Mouse (Mus musculus): ENCODE results near the gene Bgn. TPM values are rescaled to one million over a fixed set of nuclear protein-coding genes. Genes with fewer than 3 reads are reported as not detected.

Bgn gene
- total and polyA plus RNA-seq, 3 experiments, result not detected

GRCm38 (mm10) chrX:73480334-73480733 is 3.1 kb upstream of the Bgn start:
- Histone ChIP-seq H3K36me3 (replicated peaks in 1 of 2; ENCODE audit: control insufficient read depth in 1 of 2, insufficient read depth in 1 of 2, low read length in 1 of 2) (no peaks in the 10 kb centered on the region), H3K79me2 (replicated peaks; ENCODE audit: control insufficient read depth, extremely low read depth, insufficient read depth, poor library complexity, severe bottlenecking) (no peaks in the 10 kb centered on the region), H3K4me3 (replicated peaks in 1 of 3; ENCODE audit: low read depth in 2 of 3, low read length in 2 of 3, poor library complexity in 1 of 3) (no peak overlapping the region), H3K9ac (ENCODE audit: insufficient read depth, low read depth) (no peak overlapping the region), H3K27ac (ENCODE audit: insufficient read depth, low read depth) (no peak overlapping the region), H3K27me3 (replicated peaks) (no peaks in the 10 kb centered on the region), H3K4me2 (ENCODE audit: insufficient read depth, low read depth, poor library complexity, severe bottlenecking) (no peak overlapping the region), H3K9me3 (replicated peaks; ENCODE audit: low read length) (no peaks in the 10 kb centered on the region), H3K4me1 (ENCODE audit: control insufficient read depth in 1 of 2, insufficient read depth in 2 of 2) (peaks cover 4 to 38% of the 10 kb centered on the region in 2 experiments)
- dilution Hi-C loops (cut with MboI; ENCODE audit: extremely low pct_ligation_motif_present, extremely low pct_unique_long_range_greater_than_20kb, low sequenced_read_pairs) (no loop called here), in situ Hi-C loops (cut with MboI; ENCODE audit: low pct_ligation_motif_present, low pct_unique_long_range_greater_than_20kb, low sequenced_read_pairs) (no loop called here)
- TF ChIP-seq TCF12 (IDR thresholded peaks at IDR 0.05; ENCODE audit: low read depth, low read length) (no peak), ZKSCAN1 (IDR thresholded peaks at IDR 0.05; ENCODE audit: borderline replicate concordance, low read depth, low read length) (no peak), NRF1 (IDR thresholded peaks at IDR 0.05; ENCODE audit: low read depth, low read length) (no peak), CHD1 (IDR thresholded peaks at IDR 0.05; ENCODE audit: low read depth, low read length) (no peak), RCOR1 (conservative IDR thresholded peaks at IDR 0.05; ENCODE audit: low read depth, low read length) (no peak), USF1 (IDR thresholded peaks at IDR 0.05; ENCODE audit: low read depth, low read length) (no peak), USF2 (conservative IDR thresholded peaks at IDR 0.05; ENCODE audit: low read depth, low read length) (no peak), SIN3A (IDR thresholded peaks at IDR 0.05; ENCODE audit: low read length) (no peak), TBP (conservative IDR thresholded peaks at IDR 0.05; ENCODE audit: low read depth, low read length) (no peak), MAFK (IDR thresholded peaks at IDR 0.05; ENCODE audit: insufficient replicate concordance, low read length) (no peak), MXI1 (IDR thresholded peaks at IDR 0.05; ENCODE audit: low read depth, low read length) (no peak), GABPA (IDR thresholded peaks at IDR 0.05; ENCODE audit: insufficient replicate concordance, low read depth, low read length) (no peak), ZC3H11A (IDR thresholded peaks at IDR 0.05; ENCODE audit: low read depth, low read length) (no peak), CTCF (conservative IDR thresholded peaks at IDR 0.05 in 1 of 2, IDR thresholded peaks at IDR 0.05 in 1 of 2; ENCODE audit: low read depth in 2 of 2, low read length in 2 of 2) (no peak), HCFC1 (IDR thresholded peaks at IDR 0.05; ENCODE audit: low read depth, low read length) (no peak), MYC (IDR thresholded peaks at IDR 0.05; ENCODE audit: low read depth, low read length) (no peak), ZMIZ1 (IDR thresholded peaks at IDR 0.05; ENCODE audit: low read depth, low read length) (no peak)
- DNase-seq (ENCODE audit: extremely low read depth), result no peak

- Histone ChIP-seq H3K9me3 (replicated peaks; ENCODE audit: low read length) (no peaks in the 10 kb centered on the region), H3K36me3 (replicated peaks in 1 of 2; ENCODE audit: control insufficient read depth in 1 of 2, insufficient read depth in 1 of 2, low read length in 1 of 2) (no peaks in the 10 kb centered on the region), H3K9ac (ENCODE audit: insufficient read depth, low read depth) (no peak overlapping the region), H3K4me3 (replicated peaks in 1 of 3; ENCODE audit: low read depth in 2 of 3, low read length in 2 of 3, poor library complexity in 1 of 3) (no peak overlapping the region), H3K4me1 (ENCODE audit: control insufficient read depth in 1 of 2, insufficient read depth in 2 of 2) (peaks cover 0 to 16% of the 10 kb centered on the region in 2 experiments; a peak in 2 of 4 replicates), H3K27ac (ENCODE audit: insufficient read depth, low read depth) (no peak overlapping the region), H3K4me2 (ENCODE audit: insufficient read depth, low read depth, poor library complexity, severe bottlenecking) (no peak overlapping the region), H3K79me2 (replicated peaks; ENCODE audit: control insufficient read depth, extremely low read depth, insufficient read depth, poor library complexity, severe bottlenecking) (no peaks in the 10 kb centered on the region), H3K27me3 (replicated peaks) (no peaks in the 10 kb centered on the region)
- dilution Hi-C loops (cut with MboI; ENCODE audit: extremely low pct_ligation_motif_present, extremely low pct_unique_long_range_greater_than_20kb, low sequenced_read_pairs) (no loop called here), in situ Hi-C loops (cut with MboI; ENCODE audit: low pct_ligation_motif_present, low pct_unique_long_range_greater_than_20kb, low sequenced_read_pairs) (no loop called here)
- DNase-seq (ENCODE audit: extremely low read depth), result no peak
- TF ChIP-seq ZNF384 (IDR thresholded peaks at IDR 0.05; ENCODE audit: low read depth, low read length) (no peak), MAFK (IDR thresholded peaks at IDR 0.05; ENCODE audit: insufficient replicate concordance, low read length) (no peak), RAD21 (IDR thresholded peaks at IDR 0.05; ENCODE audit: low read depth, low read length) (no peak), ELF1 (IDR thresholded peaks at IDR 0.05; ENCODE audit: low read depth, low read length) (no peak), HCFC1 (IDR thresholded peaks at IDR 0.05; ENCODE audit: low read depth, low read length) (no peak), MYC (IDR thresholded peaks at IDR 0.05; ENCODE audit: low read depth, low read length) (no peak), JUND (conservative IDR thresholded peaks at IDR 0.05; ENCODE audit: low read depth, low read length) (no peak), MAX (IDR thresholded peaks at IDR 0.05; ENCODE audit: low read length) (no peak), ETS1 (conservative IDR thresholded peaks at IDR 0.05; ENCODE audit: low read depth, low read length) (no peak), MEF2A (IDR thresholded peaks at IDR 0.05; ENCODE audit: borderline replicate concordance, low read depth, low read length) (no peak), SIN3A (IDR thresholded peaks at IDR 0.05; ENCODE audit: low read length) (no peak), ZC3H11A (IDR thresholded peaks at IDR 0.05; ENCODE audit: low read depth, low read length) (no peak), MAZ (IDR thresholded peaks at IDR 0.05; ENCODE audit: low read depth, low read length) (no peak), GABPA (IDR thresholded peaks at IDR 0.05; ENCODE audit: insufficient replicate concordance, low read depth, low read length) (no peak), TBP (conservative IDR thresholded peaks at IDR 0.05; ENCODE audit: low read depth, low read length) (no peak), PAX5 (IDR thresholded peaks at IDR 0.05; ENCODE audit: low read length) (no peak), BHLHE40 (IDR thresholded peaks at IDR 0.05; ENCODE audit: low read depth, low read length) (no peak), ZKSCAN1 (IDR thresholded peaks at IDR 0.05; ENCODE audit: borderline replicate concordance, low read depth, low read length) (no peak)
These were observed 539 bp upstream of the Bgn start for GRCm38 (mm10) chrX:73482643-73483483.
